Mouse (Mus musculus) lung, adult 2 months (tissue): ENCODE measurements at regions not wholly inside any gene's neighbourhood (a gene's known extent, or its start where the extent isn't known, plus 50 kb on each side); places are given as distances from the start of the nearest gene placed in this dataset.

Experiments used
- CTCF ChIP-seq: fragments of 200-500 bp; IDR thresholded peaks from 2 replicates; pipeline ENCODE4 v1.5.1; 2011; ENCODE audit warnings: mild to moderate bottlenecking, low read length, control low read depth; ENCODE audit not compliant: insufficient read depth
- POLR2A ChIP-seq: fragments of 200-500 bp; IDR thresholded peaks from 2 replicates; pipeline ENCODE4 v1.6.1; 2011; ENCODE audit warnings: low read depth, mild to moderate bottlenecking, control low read depth, low read length, borderline replicate concordance; ENCODE audit errors: extremely low read depth

DNA sequence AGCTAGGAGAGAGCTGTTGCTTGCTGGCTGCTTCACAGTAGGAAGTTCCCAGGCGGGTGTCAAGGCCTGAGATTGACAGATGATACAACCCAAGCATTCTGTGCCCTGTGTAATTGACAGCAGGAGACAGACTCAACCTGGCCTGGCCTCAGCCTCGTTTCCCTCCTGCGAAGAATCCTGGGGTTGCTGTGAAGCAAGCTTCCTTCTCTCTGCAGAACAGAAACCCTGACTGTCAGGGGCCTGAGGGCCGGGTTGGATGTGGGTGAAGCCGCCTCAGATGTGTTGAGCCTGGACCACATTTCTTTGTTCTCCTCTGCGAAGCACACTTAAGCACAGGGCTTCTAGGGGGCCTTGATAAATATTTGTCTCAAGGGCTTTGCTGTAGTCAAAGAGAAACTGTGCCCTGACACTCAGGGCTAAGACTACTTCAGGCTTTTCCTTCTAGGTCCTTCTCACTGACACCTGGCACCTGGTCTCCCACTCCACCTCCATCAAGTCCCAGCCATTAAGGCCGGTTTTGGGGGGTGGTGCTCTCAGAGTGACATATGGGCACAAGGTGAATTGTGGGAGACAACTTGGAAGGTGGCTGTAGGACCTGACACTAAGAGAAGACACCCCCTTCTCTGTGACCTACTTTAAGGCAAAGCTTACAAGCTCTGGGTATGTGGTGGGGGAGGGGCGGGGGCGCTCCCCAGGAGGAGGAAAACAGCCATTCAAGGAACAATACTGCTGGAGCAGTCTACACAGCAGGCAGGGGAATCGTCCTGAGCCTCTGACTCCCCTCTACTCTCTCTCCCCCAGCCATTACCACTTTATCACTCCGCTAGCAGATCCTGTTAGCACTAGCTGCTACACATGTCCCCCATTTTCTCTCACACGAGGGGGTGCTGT is 219.2 kb upstream of the Hes1 start:
- no peak for TF ChIP-seq CTCF
- no peak for TF ChIP-seq POLR2A
